Mouse (Mus musculus) hindbrain, postnatal 0 days (tissue): ENCODE results near the gene Chpf2. TPM values are rescaled to one million over a fixed set of nuclear protein-coding genes. Genes with fewer than 3 reads are reported as not detected.

Experiments used
- ATAC-seq: fragments of 200-750 bp; cut with Nextera tagmentation; 2 replicates; pipeline ENCODE4 v1.8.0; 2017; ENCODE audit warnings: mild to moderate bottlenecking, moderate TSS enrichment, moderate library complexity
- DNase-seq: peaks from one replicate; pipeline ENCODE4 v3.0.0-alpha.2; 2015; ENCODE audit warnings: low spot score
- H3K27ac ChIP-seq: fragments of 300-500 bp; sonication (generic); 2 replicates; pipeline ENCODE4 v1.5.1; 2014; ENCODE audit warnings: mild to moderate bottlenecking
- H3K27me3 ChIP-seq: fragments of 300-500 bp; sonication (generic); 2 replicates; pipeline ENCODE4 v1.6.1; 2014; ENCODE audit warnings: low read length, mixed read lengths; ENCODE audit not compliant: insufficient read depth
- H3K36me3 ChIP-seq: fragments of 300-500 bp; sonication (generic); 2 replicates; pipeline ENCODE4 v1.6.1; 2014; ENCODE audit warnings: low read length, mixed read lengths; ENCODE audit not compliant: insufficient read depth
- H3K4me1 ChIP-seq: fragments of 300-500 bp; sonication (generic); 2 replicates; pipeline ENCODE4 v1.6.1; 2014; ENCODE audit warnings: antibody characterized with exemption, low read length, mixed read lengths; ENCODE audit not compliant: insufficient read depth
- H3K4me2 ChIP-seq: fragments of 300-500 bp; sonication (generic); 2 replicates; pipeline ENCODE4 v1.6.1; 2014; ENCODE audit warnings: low read depth, mild to moderate bottlenecking, low read length, moderate library complexity, mixed read lengths
- H3K4me3 ChIP-seq: fragments of 300-500 bp; sonication (generic); 2 replicates; pipeline ENCODE4 v1.5.1; 2014; ENCODE audit warnings: low read length
- H3K9ac ChIP-seq: fragments of 300-500 bp; sonication (generic); replicated peaks from 2 replicates; pipeline ENCODE4 v1.6.1; 2014; ENCODE audit warnings: mild to moderate bottlenecking, low read length, moderate library complexity, mixed read lengths
- H3K9me3 ChIP-seq: fragments of 300-500 bp; sonication (generic); 2 replicates; pipeline ENCODE4 v1.6.1; 2016; ENCODE audit warnings: low read length, mixed read lengths
- CTCF ChIP-seq: IDR thresholded peaks from 2 replicates; pipeline ENCODE4 v1.5.1; 2016; ENCODE audit warnings: antibody characterized with exemption, control low read depth, low read depth
- WGBS: fragments of 180-500 bp; shearing (Covaris S2); extraction: QIAGEN DNeasy Blood & Tissue Kit; methylation state at CpG from one replicate; pipeline ENCODE4 v1.1.7; 2014; 5-methylcytosine and 5-hydroxymethylcytosine counted together
- polyA plus RNA-seq: library from polyadenylated mRNA; unstranded; fragments of >200 nt; fragmentation: Nextera tagmentation; extraction: Ambion mirVana; gene quantifications from 2 replicates; pipeline ENCODE4 v1.2.1, GENCODE M21; 2015
- total RNA-seq: library from RNA; depleted of rRNA; stranded (reverse); fragments of >200 nt; gene quantifications from 2 replicates; pipeline ENCODE4 v1.2.3, GENCODE M21; 2014

The Chpf2 gene
- total and polyA plus RNA-seq, 2 experiments from 2014 or later, result 25.0 to 46.2 TPM

DNA sequence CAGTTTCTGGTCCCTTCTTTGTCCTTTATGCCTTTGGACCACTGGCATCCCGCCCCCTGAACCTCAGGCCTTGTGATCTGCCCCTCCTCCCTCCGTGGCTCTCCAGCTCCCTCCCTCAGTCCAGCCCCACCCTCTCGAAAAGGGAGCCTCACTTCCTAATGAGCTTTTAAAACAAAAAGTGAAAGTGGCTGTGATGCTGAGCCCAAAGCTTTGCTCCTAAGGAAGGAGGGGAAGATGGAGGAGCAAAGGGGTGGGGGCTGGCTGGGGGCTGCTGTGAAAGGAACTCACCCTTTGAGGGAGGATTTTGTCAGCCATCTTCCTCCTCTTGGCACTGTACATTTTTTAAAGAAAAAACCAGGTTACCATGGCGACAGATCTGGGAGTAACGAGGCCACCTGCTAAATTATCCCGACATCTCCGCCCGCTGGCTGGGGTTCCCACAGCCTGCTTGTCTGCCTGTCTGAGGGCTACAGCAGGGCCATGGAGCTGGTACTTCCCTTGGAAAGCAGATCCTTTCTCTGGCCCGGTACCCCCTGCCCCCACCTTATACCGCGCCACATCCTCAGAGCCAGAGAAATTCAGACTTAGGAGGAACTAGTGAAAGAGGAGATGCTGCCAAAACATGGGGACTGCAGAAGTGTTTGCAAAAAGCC, 10.1 kb downstream of the Chpf2 start:
- Histone ChIP-seq H3K4me3 (no peak overlapping the region), H3K9me3 (no peaks in the 10 kb centered on the region), H3K36me3 (peaks cover 11% of the 10 kb centered on the region), H3K27me3 (no peaks in the 10 kb centered on the region), H3K27ac (peak overlapping the region; percentile 82), H3K9ac (peak overlapping the region; percentile 22), H3K4me1 (peaks cover 35% of the 10 kb centered on the region), H3K4me2 (peak overlapping the region; percentile 40)
- ATAC-seq (peak; percentile 21; the same call in 1 of the 2 replicates), DNase-seq (peak; percentile 80)
- 9% methylated on average over 11 of the region's 11 CpGs for WGBS
- no peak for TF ChIP-seq CTCF

DNA sequence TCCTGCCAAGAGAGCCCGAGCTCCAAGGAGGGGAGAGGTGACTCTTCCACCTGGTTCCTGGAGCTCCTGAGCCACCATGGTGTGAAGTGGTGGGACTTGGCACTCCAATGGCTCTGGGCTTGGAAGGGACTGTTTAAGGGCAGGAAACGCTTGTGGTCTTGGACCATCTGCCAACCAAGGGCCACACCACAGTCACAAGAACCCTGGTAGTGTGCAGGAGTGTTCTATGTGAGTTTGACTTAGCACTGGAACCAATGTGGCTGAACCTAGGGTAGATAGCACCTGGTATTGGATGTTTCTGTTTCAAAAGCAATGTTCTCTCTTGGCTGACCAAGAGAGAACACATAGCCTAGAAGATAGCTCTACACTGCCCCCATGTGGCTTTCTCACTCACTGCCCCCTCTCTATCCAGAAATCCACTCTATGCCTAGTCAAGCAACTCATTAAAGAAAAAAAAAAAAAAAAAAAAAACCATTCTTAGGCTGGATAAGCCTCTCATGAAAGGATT, 10.7 kb downstream of the Chpf2 start:
- DNase-seq (peak; percentile 91), ATAC-seq (0 out of 2 replicates have a peak, but pooled peaks have one; percentile 25)
- WGBS, result 21% methylated on average over 2 of the region's 2 CpGs
- peaks cover 38% of the 10 kb centered on the region for H3K4me1 ChIP-seq
- H3K9ac ChIP-seq, result peak overlapping the region; percentile 22; the same call in 1 of the 2 replicates
- H3K9me3 ChIP-seq, result no peaks in the 10 kb centered on the region
- H3K27ac ChIP-seq, result peak overlapping the region; percentile 82
- no peak overlapping the region for H3K4me3 ChIP-seq
- H3K27me3 ChIP-seq, result no peaks in the 10 kb centered on the region
- TF ChIP-seq CTCF, result peak; percentile 74
- peak overlapping the region; percentile 40 for H3K4me2 ChIP-seq
- peaks cover 11% of the 10 kb centered on the region for H3K36me3 ChIP-seq

- Histone ChIP-seq H3K9ac (peak overlapping the region; percentile 67), H3K27me3 (no peaks in the 10 kb centered on the region), H3K4me1 (peaks cover 42% of the 10 kb centered on the region), H3K36me3 (peaks cover 11% of the 10 kb centered on the region), H3K4me2 (peak overlapping the region; percentile 80), H3K4me3 (peak overlapping the region; percentile 50), H3K27ac (peak overlapping the region; percentile 77), H3K9me3 (no peaks in the 10 kb centered on the region)
- ATAC-seq (no peak), DNase-seq (no peak)
- no peak for TF ChIP-seq CTCF
- WGBS, result 10% methylated on average over 15 of the region's 15 CpGs
Measured at GRCm38 (mm10) chr5:24597901-24598569, 11.5 kb downstream of the Chpf2 start.

DNA sequence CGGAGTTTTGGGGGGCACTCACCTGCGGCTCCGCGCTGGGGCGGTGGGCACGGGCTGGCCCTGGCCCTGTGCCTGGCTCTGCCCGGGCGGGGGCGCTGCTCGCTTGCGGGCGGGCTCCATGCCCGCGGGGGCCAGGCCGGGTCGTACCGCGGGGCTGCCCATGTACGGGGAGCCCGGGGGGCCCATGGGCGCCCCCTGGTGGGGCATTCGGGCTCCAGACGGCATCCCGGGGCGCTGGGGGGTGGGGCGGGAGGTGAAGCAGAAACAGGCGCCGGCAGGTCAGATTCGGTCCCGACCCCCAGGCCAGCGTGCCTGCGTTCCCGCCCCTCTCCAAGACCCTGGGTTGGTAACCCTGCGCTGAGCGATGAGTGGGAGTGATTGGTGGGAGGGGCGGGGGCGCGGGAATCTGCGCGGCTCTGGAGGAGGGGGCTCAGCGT, 12.0 kb downstream of the Chpf2 start:
- Histone ChIP-seq H3K27me3 (no peaks in the 10 kb centered on the region), H3K9me3 (no peaks in the 10 kb centered on the region), H3K4me3 (peak overlapping the region; percentile 50), H3K27ac (peak overlapping the region; percentile 77), H3K9ac (peak overlapping the region; percentile 67), H3K36me3 (peaks cover 6% of the 10 kb centered on the region), H3K4me1 (peaks cover 48% of the 10 kb centered on the region), H3K4me2 (peak overlapping the region; percentile 80)
- WGBS, result under 1% methylated on average over 37 of the region's 41 CpGs
- ATAC-seq (peak; percentile 25; the same call in 1 of the 2 replicates), DNase-seq (peak; percentile 74)
- TF ChIP-seq CTCF, result no peak; the same call in 1 of the 2 replicates

DNA sequence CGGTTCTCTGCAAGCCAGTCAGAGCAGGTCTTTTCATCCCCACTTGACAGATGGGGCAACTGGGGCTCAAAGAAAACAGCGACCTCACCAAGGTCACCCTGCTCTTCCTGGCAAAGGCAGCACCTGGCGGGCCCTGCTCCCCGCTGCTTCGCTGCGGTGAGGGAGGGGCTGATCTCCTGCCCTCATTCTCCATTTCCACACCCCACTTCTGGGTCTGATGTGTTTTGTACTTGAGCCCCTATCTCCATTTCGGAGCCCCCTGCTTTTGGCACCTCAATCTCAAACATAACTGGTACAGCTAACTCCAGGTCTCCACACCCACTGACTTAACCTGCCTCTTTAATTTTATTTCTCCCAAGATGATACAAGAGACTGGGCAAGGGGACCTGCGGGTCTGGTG, 12.6 kb downstream of the Chpf2 start:
- peak overlapping the region; percentile 77; the same call in 1 of the 2 replicates for H3K27ac ChIP-seq
- DNase-seq (no peak), ATAC-seq (no peak)
- H3K9ac ChIP-seq, result peak overlapping the region; percentile 67
- no peak for TF ChIP-seq CTCF
- no peaks in the 10 kb centered on the region for H3K27me3 ChIP-seq
- no peaks in the 10 kb centered on the region for H3K9me3 ChIP-seq
- peak overlapping the region; percentile 50 for H3K4me3 ChIP-seq
- H3K36me3 ChIP-seq, result peaks cover 4% of the 10 kb centered on the region
- H3K4me2 ChIP-seq, result peak overlapping the region; percentile 80
- peaks cover 53% of the 10 kb centered on the region for H3K4me1 ChIP-seq
- 14% methylated on average over 8 of the region's 8 CpGs for WGBS

DNA sequence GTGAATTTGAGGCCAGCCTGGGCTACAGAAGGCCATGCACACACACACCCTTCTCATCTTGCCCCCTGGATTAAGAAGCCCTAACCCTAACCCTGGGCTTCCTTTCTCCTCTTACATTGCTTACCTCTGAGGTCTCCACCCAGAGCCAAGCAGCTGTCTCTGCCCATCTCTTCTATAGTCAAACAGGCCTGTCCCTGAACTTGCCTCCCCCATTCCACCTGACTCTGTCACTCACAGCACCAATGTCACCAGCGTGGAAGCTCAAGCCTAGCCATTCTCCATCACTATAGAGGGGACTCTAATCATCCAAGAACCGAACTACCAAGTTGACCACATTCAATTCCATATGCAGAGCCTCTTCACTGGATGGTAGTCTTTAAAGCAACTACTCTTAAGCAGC, 13.7 kb downstream of the Chpf2 start:
- H3K4me1 ChIP-seq, result peaks cover 57% of the 10 kb centered on the region
- H3K36me3 ChIP-seq, result no peaks in the 10 kb centered on the region
- H3K9me3 ChIP-seq, result no peaks in the 10 kb centered on the region
- DNase-seq (no peak), ATAC-seq (no peak)
- H3K27me3 ChIP-seq, result no peaks in the 10 kb centered on the region
- TF ChIP-seq CTCF, result no peak
- H3K4me2 ChIP-seq, result peak overlapping the region; percentile 97; the same call in 1 of the 2 replicates
- no peak overlapping the region for H3K9ac ChIP-seq
- H3K4me3 ChIP-seq, result no peak overlapping the region
- H3K27ac ChIP-seq, result no peak overlapping the region
- 75% methylated on average over 2 of the region's 2 CpGs for WGBS
